Mouse (Mus musculus) activated CD4-positive, CD25-positive, alpha-beta regulatory T cell, adult 4 months (primary cell): ENCODE data around the gene Pogz. TPM values are rescaled to one million over a fixed set of nuclear protein-coding genes. Genes with fewer than 3 reads are reported as not detected.
"Not testable (repeated sequence)": the region's sequence is repeated elsewhere in the genome, so short reads cannot be mapped to it uniquely, and the experiment has no call there.

Experiments
- ATAC-seq: one replicate; pipeline ENCODE4 v1.8.0; 2017
- polyA plus RNA-seq, 2 experiments: library from polyadenylated mRNA; unstranded; fragments of 100-300 nt; shearing (Covaris generic); gene quantifications; one replicate each; pipeline ENCODE4 v1.2.1; 2017

The Pogz gene
- polyA plus RNA-seq, 2 experiments from 2014 or later: 13.0 to 15.3 TPM

DNA sequence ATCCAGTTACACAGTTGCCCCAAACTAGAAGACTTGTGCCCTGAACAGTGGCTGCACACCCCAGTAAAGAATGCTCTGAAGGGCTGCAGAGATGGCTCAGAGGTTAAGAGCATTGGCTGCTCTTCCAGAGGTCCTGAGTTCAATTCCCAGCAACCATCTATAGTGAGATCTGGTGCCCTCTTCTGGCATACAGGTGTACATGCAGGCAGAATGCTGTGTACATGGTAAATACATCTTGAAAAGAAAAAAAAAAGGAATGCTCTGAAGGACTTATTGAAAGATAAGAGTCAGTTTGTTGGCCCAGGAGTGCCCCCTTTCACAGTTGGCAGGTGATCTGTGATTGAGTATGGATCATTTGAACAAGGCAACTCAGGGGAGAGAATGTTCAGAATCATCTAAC, 4.0 kb upstream of the Pogz start:
- ATAC-seq: no peak

DNA sequence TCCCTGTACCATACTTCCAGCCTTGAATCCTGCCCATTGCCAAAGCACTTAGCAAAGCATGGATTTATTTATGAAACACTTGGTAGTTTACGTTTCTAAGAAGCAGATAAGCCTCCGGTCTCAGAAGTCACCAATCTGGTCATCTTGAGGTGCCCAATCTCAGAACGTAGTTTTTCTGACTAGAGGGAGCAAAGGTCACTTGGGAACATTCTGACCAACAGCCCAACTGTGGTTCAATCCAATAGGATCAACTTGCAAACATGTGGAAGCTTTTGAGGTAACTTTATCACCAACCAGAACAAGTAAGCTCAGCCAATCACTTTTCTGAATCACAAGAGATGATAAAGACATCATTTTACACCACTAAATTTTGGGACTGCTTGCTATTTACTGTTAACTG, 2.0 kb upstream of the Pogz start:
- ATAC-seq: no peak

DNA sequence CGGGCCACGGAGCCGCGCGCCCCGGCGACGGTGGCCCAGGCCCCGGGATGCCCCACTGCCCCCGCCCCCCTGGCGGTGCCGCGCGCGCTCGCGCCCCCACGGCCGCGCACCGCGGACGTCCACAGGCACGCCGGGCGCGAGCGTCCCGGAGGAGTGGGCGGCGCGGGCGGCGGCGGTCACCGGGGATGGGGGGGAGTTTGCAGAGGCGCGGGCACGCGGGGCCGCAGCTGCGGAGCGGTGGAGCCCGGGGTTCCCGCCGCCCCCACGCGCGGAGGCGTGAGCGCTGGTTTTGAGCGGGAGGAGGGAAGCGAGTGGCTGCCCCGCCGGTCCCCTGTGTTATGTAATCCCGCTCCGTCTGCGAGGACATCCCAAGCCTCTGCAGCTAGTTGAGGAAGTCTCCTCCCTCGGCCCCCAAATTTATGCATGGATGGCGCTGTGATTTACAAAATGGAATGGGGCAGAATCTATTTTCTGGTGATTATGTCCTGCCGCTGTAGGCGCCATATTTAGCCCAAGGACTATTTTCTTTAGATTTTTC, 661 bp downstream of the Pogz start:
- ATAC-seq: peak; percentile 48

GRCm38 (mm10) chr3:94838631-94839030, 1.3 kb downstream of the Pogz start:
- no peak for ATAC-seq

- no peak for ATAC-seq
Measured at GRCm38 (mm10) chr3:94839101-94839500, 1.7 kb downstream of the Pogz start.

- no peak for ATAC-seq
Measured at GRCm38 (mm10) chr3:94847382-94847781, 10.0 kb downstream of the Pogz start.

DNA sequence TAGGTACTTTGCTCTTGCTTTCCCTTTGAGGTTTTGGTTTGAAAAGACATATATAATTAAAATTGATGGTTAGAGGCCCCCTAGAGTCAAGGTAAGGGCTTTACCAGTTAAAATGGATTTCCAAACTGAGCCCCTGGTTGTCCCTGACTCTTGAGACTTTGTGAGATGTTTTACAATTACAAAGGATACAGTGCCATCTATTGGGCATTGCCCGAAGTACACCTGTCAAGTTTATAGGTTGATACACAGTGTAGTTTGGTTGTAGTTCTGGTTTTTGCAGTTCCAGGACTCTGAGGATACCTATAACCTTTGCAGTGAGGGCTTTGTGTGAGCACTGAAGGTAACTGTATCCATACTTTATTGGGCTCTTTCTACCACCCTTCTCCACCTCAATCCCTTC, 12.0 kb downstream of the Pogz start:
- ATAC-seq: no peak

DNA sequence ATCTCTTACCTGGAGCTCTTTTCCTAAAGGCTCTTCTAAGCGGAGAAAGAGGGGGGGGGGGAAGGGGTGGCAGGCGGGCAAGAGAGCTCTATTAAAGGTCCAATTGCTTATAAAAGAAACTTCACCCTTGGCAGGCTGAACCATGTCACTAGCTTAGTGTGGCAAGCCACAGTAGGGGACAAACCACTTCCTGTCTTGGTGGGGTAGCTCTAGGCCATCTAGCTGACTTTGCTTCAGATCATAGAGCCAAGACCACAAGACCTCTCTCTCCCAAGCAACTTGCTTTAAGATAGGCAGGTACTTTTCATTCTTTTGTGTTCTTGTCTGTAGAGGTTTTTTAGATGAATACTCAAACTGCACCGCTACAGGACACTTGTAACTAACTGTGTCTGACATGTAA, 14.4 kb downstream of the Pogz start:
- ATAC-seq: peak; percentile 85

GRCm38 (mm10) chr3:94852215-94852614, 14.8 kb downstream of the Pogz start:
- ATAC-seq: peak; percentile 28

GRCm38 (mm10) chr3:94859471-94859870, 22.1 kb downstream of the Pogz start:
- no peak for ATAC-seq

DNA sequence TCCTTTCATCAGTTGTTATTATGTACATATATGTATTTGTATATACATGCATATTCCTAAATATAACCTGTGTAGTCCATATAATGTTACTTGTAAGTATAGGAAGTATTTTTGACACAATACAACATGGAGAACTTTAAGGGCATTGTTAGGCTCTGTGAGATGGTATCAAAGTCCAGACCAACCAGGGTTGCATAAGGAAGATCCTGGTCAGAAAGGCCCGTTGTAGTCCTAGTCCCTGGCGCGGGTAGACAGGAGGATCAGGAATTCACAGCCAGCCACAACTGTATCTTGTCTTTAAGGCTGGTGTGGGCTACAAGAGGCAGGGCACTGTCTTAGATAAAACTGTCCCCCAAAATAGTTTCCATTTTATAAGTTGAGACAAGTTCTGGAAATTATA, 31.6 kb downstream of the Pogz start:
- ATAC-seq: no peak

- ATAC-seq: no peak
Measured at GRCm38 (mm10) chr3:94878618-94879017, 41.3 kb downstream of the Pogz start.

GRCm38 (mm10) chr3:94881840-94882239, 44.5 kb downstream of the Pogz start:
- no peak for ATAC-seq

- ATAC-seq: no peak
Measured at GRCm38 (mm10) chr3:94882579-94882978, 45.2 kb downstream of the Pogz start.

DNA sequence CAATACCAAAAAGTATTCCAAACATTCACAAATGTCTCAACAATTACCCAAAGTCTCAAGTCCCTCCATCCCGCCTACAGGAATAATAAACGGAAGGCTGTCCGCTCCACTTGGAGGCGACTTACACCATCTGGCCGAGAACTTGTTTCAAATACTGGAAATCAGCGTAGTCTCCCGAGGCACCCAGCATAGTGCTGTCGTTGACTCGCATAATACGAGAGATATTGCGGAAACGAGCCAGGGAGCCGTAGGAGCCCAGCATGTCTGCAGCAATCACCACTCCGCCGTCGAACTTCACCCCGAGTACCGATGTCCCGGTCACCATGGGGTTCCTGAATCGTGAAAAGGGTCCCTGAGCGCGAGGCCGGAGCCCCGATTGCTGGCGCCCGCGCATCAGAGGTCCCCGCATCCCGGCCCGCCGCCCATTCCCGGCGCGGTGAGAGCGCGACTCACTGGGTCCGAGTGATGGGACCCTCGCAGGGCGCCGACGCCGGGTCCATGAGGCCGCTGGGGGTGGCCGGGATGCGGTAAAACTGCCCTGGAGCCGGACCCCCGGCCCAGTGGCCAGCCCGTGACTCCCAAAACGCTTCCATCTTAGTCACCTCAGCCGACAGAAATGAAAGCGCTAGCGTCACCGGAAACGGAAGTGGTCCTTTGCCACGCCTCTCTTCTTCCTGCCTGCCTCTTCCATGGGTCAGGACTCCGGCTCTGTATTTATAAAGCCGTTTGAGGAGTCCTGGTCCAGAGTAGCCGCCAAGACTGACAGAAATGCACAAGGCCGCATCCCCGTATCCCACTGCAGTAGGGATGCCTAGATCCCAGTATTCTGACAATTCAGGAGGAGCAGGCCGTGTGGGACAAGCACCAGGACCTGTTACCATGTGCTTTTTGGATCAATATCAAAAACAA, 49.2 kb downstream of the Pogz start, which contains the start of gene Psmb4:
TSS of gene Psmb4 (minus strand) at position 646 of the 909 bp plus-strand sequence.
- ATAC-seq: peak; percentile 94

DNA sequence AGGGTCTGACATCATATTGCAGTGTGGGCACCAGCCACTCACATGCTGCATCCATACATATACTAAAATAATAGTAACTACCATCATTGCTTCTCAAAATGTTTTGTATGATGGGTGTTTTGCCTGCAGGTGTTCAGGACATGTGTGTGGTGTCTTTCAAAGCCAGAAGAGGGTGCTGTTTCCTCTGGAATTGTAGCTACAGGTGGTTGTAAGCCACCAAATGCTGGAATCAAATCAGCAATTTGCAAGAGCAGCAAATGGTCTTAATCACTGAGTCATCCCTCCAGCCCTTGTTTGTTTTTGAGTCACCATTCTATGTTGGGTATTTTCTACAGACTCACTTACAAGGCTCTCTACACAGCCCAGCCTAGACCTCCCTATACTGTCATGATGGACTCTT, 51.2 kb downstream of the Pogz start:
- ATAC-seq: no peak

DNA sequence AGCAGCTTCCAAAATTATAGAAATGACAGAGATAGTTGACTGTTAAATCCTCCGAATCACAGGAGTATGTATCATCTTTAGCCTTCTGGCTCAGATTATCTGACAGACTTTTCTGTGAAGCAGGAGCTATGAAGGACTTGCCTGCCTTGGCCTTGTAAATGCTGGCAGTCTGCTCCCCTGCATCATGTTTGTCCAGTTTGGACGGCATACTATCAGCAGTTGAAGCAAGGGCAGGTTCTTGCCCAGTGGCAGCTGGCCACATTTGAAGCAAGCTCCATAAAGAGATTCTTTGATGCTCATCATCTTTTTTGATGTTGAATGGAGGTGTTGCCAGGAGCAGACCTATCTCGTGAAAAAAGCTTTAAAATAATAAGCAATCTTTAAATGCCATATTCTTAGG, 56.7 kb downstream of the Pogz start:
- ATAC-seq: no peak

GRCm38 (mm10) chr3:94902747-94903146, 65.4 kb downstream of the Pogz start:
- no peak for ATAC-seq

- ATAC-seq: not testable (repeated sequence)
Measured at GRCm38 (mm10) chr3:94904759-94905158, 67.4 kb downstream of the Pogz start.

- ATAC-seq: no peak
Measured at GRCm38 (mm10) chr3:94906482-94906881, 69.1 kb downstream of the Pogz start.

- no peak for ATAC-seq
Measured at GRCm38 (mm10) chr3:94911050-94911693, 73.8 kb downstream of the Pogz start.

- ATAC-seq: no peak
Measured at GRCm38 (mm10) chr3:94913801-94914200, 76.4 kb downstream of the Pogz start.

DNA sequence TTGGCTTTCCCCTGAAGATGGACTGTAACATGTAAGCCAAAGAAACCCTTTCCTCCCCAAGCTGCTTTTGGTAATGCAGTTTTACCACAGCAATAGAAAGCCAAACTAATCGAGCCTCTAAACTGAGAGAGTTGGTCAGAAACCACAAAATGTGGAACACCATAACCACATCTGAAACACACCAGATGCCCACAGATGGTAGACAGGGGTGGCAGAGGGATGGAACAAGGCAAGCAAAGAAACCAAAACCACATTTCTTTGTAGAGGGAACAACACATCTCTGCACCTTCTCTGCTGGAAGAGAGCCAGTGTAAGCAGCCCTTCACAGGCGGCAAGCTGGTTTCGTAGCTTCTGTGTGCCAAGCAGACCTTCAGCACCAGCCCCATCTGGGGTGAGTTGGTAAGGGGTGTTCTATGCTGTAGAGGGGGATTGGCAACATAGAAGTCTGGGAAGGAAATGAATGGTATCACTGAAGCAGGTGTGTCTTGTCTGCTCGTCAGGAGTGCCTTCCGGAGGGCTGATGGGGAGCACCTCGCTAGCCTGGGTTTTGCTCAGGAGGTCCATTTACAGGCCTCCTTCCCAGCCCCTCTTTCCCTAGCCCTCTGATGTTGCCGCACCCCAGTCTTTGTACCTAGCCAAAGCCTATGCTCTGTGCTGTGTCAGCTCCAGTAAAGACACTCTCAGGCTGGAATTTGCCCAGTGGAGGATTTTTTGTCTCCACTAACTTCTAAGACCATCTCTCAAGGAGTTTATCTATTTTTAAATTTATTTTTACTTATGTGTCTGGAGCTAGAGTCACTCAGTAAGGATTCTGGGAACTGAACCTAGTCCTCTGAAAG, 78.8 kb downstream of the Pogz start:
- ATAC-seq: no peak
